Mouse (Mus musculus): ENCODE measurements around the gene Borcs7. TPM values are rescaled to one million over a fixed set of nuclear protein-coding genes. Genes with fewer than 3 reads are reported as not detected.

The Borcs7 gene
- polyA plus RNA-seq, 1 experiment = 13.0 TPM

DNA sequence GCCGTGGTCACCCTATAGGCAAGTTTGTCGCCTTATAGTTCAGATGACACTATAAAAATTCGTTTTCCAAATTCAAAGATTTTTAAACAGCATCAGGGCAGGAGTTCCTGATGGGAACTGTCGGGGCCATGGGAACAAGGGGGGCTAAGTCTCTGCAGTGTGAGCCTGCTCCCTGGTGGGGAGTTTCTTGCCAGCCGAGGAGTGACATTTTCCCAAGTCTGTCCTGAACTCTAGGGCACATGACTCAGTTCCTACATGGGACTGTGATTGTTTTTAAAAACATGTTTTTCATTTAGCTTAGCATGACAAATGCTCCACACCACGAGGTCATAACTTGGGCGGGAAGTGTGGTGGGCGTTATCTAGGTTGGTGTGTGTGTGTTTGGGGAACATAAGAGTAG, 41.9 kb upstream of the Borcs7 start:
- peaks cover 33% of the 10 kb centered on the region for H3K4me1 ChIP-seq (ENCODE audit: control insufficient read depth, insufficient read depth, low read length)
- H3K27ac ChIP-seq (ENCODE audit: insufficient read depth, low read length) = no peak overlapping the region
- TF ChIP-seq POLR2A (IDR thresholded peaks at IDR 0.05; ENCODE audit: low read depth, low read length) (no peak), CTCF (IDR thresholded peaks at IDR 0.05; ENCODE audit: borderline replicate concordance, insufficient read depth, low read length) (no peak)
- no peak overlapping the region for H3K4me3 ChIP-seq (ENCODE audit: insufficient read depth, low read length)

DNA sequence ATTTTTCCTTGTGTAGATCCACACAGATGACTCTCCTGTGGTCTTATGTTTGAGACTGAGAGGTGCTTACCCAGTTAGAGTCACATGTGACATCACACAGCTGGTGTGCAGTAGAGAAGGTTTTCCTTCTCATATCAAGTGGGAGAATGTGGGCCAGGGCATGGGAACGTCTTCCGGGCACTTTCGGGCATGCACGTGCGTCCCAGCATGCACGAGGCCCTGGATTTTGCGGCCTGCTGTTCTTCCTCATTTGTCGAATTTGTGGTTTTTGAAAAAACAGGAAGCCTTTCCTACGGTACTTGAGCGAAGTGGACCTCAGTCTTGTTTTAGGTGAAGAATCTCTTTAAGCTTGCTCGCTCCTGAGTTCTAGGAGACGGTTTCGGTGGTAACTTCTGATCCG, 41.1 kb upstream of the Borcs7 start:
- no peak overlapping the region for H3K4me3 ChIP-seq (ENCODE audit: insufficient read depth, low read length)
- no peak for TF ChIP-seq POLR2A (IDR thresholded peaks at IDR 0.05; ENCODE audit: low read depth, low read length)
- no peak for TF ChIP-seq CTCF (IDR thresholded peaks at IDR 0.05; ENCODE audit: borderline replicate concordance, insufficient read depth, low read length)
- H3K27ac ChIP-seq (ENCODE audit: insufficient read depth, low read length) = no peak overlapping the region
- H3K4me1 ChIP-seq (ENCODE audit: control insufficient read depth, insufficient read depth, low read length) = peaks cover 26% of the 10 kb centered on the region

DNA sequence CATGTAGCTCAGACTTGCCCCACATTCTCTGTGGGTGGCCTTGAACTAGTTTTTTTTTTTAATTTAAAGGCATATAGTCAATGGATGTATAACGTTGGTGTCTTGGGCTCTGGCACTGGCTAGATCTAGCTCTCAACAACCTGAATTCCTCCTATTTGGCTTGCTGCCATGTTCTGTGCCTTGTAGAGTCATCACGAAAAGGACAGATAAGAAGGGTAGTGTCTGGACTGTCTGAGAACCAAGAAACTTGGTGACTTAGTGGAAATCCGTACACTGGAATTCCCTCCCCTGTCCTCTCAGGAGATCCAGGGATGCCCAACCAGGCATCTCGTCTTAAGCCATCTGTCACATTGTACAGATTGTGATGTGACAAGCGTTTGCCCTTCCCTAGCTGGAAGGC, 36.5 kb upstream of the Borcs7 start:
- TF ChIP-seq POLR2A (IDR thresholded peaks at IDR 0.05; ENCODE audit: low read depth, low read length) = no peak
- TF ChIP-seq CTCF (IDR thresholded peaks at IDR 0.05; ENCODE audit: borderline replicate concordance, insufficient read depth, low read length) = no peak
- Histone ChIP-seq H3K27ac (ENCODE audit: insufficient read depth, low read length) (no peak overlapping the region), H3K4me1 (ENCODE audit: control insufficient read depth, insufficient read depth, low read length) (no peaks in the 10 kb centered on the region), H3K4me3 (ENCODE audit: insufficient read depth, low read length) (no peak overlapping the region)

DNA sequence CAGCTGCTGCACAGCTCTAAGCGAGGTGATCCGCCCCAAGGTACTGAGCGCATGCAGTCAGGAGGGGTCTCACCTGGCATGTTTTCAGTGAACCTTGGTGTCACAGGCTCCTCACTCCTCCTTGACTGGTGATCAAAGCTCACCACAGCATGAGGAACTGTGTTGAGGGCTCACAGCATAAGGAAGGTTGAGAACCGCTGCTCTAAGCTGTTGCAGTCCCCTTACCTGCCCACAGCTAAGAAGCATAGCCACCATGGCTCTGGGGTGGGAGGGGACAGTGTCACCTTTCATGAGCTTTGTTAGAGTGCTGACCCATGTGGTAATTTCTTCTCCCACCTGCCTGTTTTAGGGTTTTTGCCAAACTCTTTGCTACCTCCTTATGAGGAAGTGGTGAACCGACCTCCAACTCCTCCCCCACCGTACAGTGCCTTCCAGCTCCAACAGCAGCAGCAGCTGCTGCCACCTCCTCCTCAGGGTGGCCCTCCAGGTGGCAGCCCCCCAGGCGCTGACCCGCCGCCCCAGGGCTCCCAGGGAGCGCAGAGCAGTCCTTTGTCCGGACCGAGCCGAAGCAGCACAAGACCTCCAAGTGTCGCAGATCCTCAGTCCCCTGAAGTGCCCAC, 36.0 kb upstream of the Borcs7 start:
- Histone ChIP-seq H3K4me3 (ENCODE audit: insufficient read depth, low read length) (no peak overlapping the region), H3K4me1 (ENCODE audit: control insufficient read depth, insufficient read depth, low read length) (no peaks in the 10 kb centered on the region), H3K27ac (ENCODE audit: insufficient read depth, low read length) (no peak overlapping the region)
- TF ChIP-seq CTCF (IDR thresholded peaks at IDR 0.05; ENCODE audit: borderline replicate concordance, insufficient read depth, low read length) (no peak), POLR2A (IDR thresholded peaks at IDR 0.05; ENCODE audit: low read depth, low read length) (no peak)

DNA sequence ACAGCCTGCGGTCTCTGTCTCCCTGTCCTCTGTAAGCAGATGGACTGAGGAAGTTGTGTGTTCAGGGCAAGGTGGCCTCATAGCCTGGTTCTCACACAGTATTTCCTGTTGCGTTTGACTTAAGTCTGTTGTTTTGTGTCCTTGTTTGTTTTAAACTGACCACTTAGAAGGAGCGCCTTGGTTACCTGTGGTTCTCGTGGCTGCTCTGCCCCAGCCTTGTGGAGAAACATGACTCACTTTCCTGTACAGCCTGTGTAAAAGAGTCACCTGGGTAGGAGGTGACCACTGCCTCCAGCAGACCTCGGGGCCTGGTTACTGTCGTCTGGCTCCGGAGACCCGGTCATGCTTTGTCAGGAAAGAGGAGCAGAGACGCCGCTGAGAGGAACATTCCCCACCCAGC, 34.1 kb upstream of the Borcs7 start:
- no peak overlapping the region for H3K27ac ChIP-seq (ENCODE audit: insufficient read depth, low read length)
- no peak overlapping the region for H3K4me3 ChIP-seq (ENCODE audit: insufficient read depth, low read length)
- no peak for TF ChIP-seq POLR2A (IDR thresholded peaks at IDR 0.05; ENCODE audit: low read depth, low read length)
- no peaks in the 10 kb centered on the region for H3K4me1 ChIP-seq (ENCODE audit: control insufficient read depth, insufficient read depth, low read length)

DNA sequence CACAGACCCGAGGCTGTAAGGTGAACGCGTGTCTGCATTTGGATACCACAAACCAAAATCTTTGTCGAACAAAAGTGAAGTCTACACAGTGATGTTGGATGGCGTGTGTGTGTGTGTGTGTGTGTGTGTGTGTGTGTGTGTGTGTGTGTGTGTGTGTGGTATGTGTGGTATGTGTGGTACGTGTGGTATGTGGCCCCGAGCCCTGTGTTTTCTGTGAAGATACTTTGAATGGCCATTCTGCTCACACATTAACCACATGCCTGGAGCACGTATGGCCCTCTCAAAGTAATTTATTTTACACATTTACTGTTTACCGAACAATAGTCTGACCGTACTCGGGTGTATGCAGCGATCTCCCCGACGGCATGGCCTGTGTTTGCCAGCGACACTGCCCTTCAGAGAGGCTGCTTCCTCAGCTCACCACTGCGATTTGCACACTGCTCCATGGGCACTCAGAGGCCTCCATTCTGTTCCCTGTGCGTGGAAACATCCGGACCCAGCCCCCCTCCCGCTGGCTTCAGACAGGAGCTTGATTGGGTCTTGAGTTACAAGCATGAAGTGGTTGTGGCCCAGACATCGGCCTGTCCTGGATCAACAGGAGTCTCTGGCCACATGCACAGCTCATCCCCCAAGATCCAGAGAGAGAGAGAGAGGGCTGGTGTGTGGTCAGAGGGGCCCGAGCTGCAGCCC, 33.4 kb upstream of the Borcs7 start:
- TF ChIP-seq POLR2A (IDR thresholded peaks at IDR 0.05; ENCODE audit: low read depth, low read length) = no peak
- TF ChIP-seq CTCF (IDR thresholded peaks at IDR 0.05; ENCODE audit: borderline replicate concordance, insufficient read depth, low read length) = no peak
- H3K4me3 ChIP-seq (ENCODE audit: insufficient read depth, low read length) = no peak overlapping the region
- no peaks in the 10 kb centered on the region for H3K4me1 ChIP-seq (ENCODE audit: control insufficient read depth, insufficient read depth, low read length)
- no peak overlapping the region for H3K27ac ChIP-seq (ENCODE audit: insufficient read depth, low read length)

DNA sequence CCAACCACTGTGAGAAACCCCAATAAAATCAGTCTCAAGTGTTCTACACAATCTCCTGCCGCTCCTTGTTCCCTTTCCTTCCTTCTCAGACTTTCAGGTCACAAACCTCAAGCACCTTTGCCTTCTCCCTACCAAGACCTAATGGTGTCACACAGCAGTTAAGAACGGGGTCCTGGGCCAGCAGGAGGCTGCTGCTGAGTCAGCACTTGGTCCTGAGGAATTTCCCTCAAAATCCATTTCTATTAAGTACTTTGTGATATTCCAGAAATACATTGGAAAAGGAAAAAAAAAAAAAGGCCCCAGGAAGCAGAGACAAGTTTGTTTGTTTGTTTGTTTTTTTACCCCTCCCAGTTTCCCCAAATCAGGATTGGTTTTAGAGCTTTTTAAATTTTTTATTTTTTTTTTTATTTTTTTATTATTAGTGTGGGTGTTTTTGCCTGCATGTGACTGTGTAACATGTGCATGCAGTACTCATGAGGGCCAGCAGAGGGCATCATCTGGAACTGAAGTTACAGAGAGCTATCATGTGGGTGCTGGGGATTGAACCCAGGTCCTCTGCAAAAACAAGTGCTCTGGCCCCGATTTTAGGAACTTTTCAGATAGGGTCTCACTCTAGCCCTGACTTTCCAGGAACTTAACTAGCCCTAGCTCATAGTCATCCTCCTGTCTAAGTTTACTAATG, 32.2 kb upstream of the Borcs7 start:
- no peak overlapping the region for H3K4me3 ChIP-seq (ENCODE audit: insufficient read depth, low read length)
- no peaks in the 10 kb centered on the region for H3K4me1 ChIP-seq (ENCODE audit: control insufficient read depth, insufficient read depth, low read length)
- no peak overlapping the region for H3K27ac ChIP-seq (ENCODE audit: insufficient read depth, low read length)
- no peak for TF ChIP-seq POLR2A (IDR thresholded peaks at IDR 0.05; ENCODE audit: low read depth, low read length)
- no peak for TF ChIP-seq CTCF (IDR thresholded peaks at IDR 0.05; ENCODE audit: borderline replicate concordance, insufficient read depth, low read length)

DNA sequence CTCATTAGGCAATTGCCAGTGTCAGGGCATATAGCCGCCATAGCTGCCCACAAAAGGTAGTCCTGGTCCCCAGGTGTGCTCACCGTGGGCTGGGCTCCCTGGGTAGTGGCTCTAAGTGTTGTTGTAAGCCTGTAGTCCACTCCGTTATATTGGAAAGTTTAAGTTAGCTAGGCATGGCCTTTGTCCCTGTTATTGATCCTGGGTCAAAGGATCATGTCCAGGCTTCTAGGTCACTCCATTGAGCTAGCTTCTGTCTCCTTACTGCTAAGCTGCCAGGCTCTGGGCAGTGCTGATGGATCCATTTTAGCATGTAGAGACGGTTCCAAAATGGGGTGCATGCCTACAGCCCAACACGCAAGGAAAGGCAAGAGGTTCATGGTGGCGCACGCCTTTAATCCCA, 31.4 kb upstream of the Borcs7 start:
- TF ChIP-seq CTCF (IDR thresholded peaks at IDR 0.05; ENCODE audit: borderline replicate concordance, insufficient read depth, low read length) = no peak
- TF ChIP-seq POLR2A (IDR thresholded peaks at IDR 0.05; ENCODE audit: low read depth, low read length) = no peak
- no peak overlapping the region for H3K27ac ChIP-seq (ENCODE audit: insufficient read depth, low read length)
- H3K4me1 ChIP-seq (ENCODE audit: control insufficient read depth, insufficient read depth, low read length) = no peaks in the 10 kb centered on the region
- no peak overlapping the region for H3K4me3 ChIP-seq (ENCODE audit: insufficient read depth, low read length)

DNA sequence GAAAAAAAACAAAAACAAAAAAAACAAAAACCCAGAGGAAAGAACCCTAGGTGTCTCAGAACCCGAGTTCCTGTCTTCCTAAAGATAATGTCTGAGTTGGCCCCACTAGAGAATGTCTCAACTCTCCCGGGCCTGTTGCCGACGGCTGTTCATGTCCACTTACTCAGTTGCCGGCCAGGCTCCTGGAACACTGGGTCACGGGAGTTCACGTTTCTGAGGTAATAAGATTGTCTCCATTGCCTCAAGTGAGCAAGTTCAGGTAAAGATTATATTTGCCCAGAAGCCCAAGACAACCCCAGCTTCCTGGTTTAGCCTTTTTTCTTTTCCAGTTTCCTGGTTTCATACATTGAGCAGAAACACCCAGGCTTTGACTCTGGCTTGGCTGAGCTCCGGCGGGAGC, 30.9 kb upstream of the Borcs7 start:
- Histone ChIP-seq H3K27ac (ENCODE audit: insufficient read depth, low read length) (no peak overlapping the region), H3K4me3 (ENCODE audit: insufficient read depth, low read length) (no peak overlapping the region), H3K4me1 (ENCODE audit: control insufficient read depth, insufficient read depth, low read length) (no peaks in the 10 kb centered on the region)
- TF ChIP-seq CTCF (IDR thresholded peaks at IDR 0.05; ENCODE audit: borderline replicate concordance, insufficient read depth, low read length) = no peak
- TF ChIP-seq POLR2A (IDR thresholded peaks at IDR 0.05; ENCODE audit: low read depth, low read length) = no peak

DNA sequence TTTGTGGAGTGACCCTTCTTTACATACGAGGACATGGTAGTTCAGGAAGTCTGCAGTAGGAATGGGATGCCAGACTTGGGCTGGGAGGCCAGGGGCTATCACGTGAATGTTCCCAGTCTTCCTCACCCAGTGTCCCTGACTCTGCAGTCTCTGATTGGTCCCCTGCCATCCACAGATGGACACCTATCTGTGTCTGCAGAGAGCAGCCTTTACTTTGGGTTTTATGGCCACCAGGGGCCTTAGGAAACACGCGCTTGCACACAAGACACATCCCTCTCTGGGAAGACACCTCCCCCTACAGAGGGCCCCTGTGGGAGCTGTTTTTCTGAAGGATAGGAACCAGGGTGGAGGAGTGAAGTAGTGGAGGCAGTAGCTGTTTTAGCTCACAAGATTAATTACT, 28.2 kb upstream of the Borcs7 start:
- Histone ChIP-seq H3K4me3 (ENCODE audit: insufficient read depth, low read length) (no peak overlapping the region), H3K4me1 (ENCODE audit: control insufficient read depth, insufficient read depth, low read length) (no peaks in the 10 kb centered on the region), H3K27ac (ENCODE audit: insufficient read depth, low read length) (no peak overlapping the region)
- TF ChIP-seq POLR2A (IDR thresholded peaks at IDR 0.05; ENCODE audit: low read depth, low read length) (no peak), CTCF (IDR thresholded peaks at IDR 0.05; ENCODE audit: borderline replicate concordance, insufficient read depth, low read length) (no peak)

Measured in embryonic fibroblast, embryonic 13.5 days (primary cell).